Mouse (Mus musculus): ENCODE results near the gene Rtn4.

- TF ChIP-seq POLR2A (IDR thresholded peaks at IDR 0.05; ENCODE audit: insufficient read depth, low read depth, low read length) (no peak), EP300 (IDR thresholded peaks at IDR 0.05; ENCODE audit: insufficient read depth, low read depth, low read length) (no peak)
Observed at GRCm38 (mm10) chr11:29749468-29749829, 56.7 kb downstream of the Rtn4 start.

All from heart, adult 2 months (tissue).